Mouse (Mus musculus): Measurements from ENCODE around the gene Cd248.

DNA sequence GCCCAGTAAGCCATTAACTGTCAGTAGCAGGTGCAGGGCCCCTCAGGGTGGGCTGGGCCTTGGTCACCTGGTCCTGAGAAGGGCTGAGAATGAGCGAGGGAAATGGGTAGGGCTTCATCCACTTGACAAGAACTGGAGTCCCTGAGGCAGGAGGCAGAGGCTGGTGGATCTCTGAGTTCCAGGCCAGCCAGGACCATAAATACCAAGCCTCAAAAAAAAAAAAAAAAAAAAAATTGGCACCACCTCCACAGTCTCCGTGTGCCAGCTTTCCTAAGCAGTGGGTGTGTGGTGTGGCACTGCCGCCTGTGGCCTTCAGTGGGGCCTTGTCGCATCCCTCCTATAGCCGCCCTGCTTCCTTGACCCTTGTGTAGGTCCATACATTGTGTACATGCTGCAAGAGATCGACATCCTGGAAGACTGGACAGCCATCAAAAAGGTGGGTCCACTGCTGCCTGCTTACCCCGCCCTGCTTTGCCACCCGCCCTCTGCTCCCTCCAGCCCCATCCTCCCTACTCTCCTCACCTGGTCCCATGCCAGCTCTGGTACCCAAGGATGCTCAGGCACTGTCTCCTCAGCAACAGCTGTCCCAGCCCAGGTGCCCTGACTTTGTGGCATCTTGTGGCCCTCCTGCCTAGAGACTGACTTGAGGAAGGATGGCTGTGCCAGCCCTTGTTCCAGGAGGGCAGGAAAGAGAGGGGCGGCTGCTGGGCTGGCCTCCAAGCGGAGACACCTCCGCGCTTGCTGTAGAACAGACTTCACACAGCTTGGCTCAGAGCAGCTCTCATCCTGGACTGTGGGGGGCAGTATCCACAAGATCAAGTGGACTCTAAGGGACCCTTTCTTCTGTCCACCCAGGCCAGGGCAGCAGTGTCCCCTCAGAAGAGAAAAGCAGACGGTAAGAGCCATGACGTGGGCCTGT is 19.5 kb upstream of the Cd248 start:
- TF ChIP-seq CTCF (IDR thresholded peaks at IDR 0.05; ENCODE audit: low read depth, low read length) (peak; percentile 46), POLR2A (IDR thresholded peaks at IDR 0.05; ENCODE audit: insufficient read depth, low read length) (no peak)

Data from ES-Bruce4 (cell line).